Mouse (Mus musculus) brain, adult 10 weeks (tissue): ENCODE measurements around the gene Csf2ra. TPM values are rescaled to one million over a fixed set of nuclear protein-coding genes. Genes with fewer than 3 reads are reported as not detected.

ENCODE experiments used
- polyA plus RNA-seq: library from polyadenylated mRNA; stranded (reverse); fragments of 350-450 nt; fragmentation: Illumina TruSeq; extraction: RNeasy Lipid Tissue Mini Kit (QIAGEN cat#74804); gene quantifications from one replicate; pipeline ENCODE4 v1.2.3, GENCODE M21; 2015; ENCODE audit warnings: low read depth, low replicate concordance

Gene Csf2ra
- polyA plus RNA-seq = 35.1 TPM

DNA sequence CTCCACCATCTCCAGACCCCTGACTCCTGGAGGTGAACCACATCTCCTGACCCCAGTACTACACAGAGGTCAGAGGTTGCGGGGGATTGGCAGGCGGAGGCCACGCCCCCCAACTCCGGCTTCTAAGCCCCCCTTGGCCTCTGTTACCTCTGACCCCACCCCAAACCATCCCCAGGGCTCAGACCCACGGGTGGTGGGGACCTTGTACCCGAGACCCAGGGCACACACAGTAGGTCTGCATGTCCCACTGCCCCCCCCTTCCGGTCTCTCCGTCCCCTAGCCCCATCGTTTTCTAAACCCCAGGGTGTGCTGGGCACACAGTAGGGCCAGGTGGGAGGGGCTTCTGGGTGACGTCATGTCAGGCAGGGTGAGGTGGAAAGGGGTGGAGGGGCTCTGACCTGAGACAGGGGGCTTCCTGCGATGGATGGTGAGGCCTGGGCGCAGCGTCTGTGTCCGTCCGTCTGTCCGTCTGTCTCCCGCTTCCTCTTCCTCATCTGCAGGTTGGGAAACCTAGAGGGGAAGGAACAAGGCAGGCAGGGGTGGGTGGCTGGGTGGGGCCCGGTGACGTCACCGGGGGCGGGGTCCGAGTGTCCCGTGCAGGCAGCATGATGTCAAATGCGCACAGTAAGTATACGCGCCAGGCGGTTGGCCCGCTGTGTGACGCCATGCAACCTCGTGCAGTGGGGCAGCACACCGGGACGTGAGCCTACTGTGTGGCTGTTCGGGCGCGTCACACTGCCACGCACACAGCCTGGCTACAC is at the start of gene Csf2ra:
Csf2ra (minus strand) TSS at position 489 of the 761 bp plus-strand sequence.

DNA sequence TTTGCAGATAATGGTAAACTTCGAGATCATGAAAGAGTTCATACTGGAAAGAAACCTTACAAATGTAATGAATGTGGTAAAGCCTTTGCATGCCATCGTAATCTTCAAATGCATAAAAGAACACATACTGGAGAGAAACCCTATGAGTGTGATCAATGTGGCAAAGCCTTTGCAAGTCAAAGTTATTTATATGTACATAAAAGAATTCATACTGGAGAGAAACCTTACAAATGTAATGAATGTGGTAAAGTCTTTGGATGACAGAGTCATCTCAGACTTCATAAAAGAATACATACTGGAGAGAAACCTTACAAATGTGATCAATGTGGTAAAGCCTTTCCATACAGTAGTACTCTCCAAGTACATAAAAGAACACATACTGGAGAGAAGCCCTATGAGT is 44.6 kb downstream of the Csf2ra start, which contains the start of gene Gm6020:
Gm6020 (plus strand) TSS at position 301 of the 400 bp plus-strand sequence.

DNA sequence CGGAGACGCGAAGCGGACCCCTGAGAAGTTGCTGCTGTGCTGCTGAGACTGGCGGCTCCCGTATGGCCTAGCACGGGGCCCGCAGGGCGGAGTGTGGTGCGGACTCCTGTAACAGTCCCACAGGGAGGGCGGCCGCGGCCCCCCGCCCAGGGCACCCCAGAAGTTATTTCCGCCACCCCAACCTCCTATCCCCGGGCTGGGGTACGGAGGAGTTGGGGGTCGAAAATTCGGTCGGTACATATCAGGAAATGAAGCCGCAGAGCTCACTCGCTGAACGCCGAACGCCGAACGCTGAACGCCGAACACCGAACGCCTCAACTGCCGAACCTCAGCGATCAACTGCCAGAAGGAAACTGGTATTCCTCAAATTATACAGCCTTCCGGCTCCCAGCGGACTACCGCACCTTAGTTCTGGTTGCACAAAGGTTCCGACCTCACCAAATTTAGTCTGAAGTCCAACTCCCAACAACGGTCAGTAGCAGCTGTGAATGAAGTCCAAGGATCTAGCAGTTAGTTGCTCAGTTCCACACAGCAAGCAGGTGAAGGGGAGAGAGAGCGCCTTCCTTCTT is 52.4 kb downstream of the Csf2ra start, which contains the start of gene Gm7102:
Gm7102 (minus strand) TSS at position 554 of the 569 bp plus-strand sequence.

Other genes with a start within 250 kb of the Csf2ra start
- gene Zfp950, start 87.6 kb downstream of the Csf2ra start, polyA plus RNA-seq = 54.8 TPM
- gene Gm7102, start 52.1 kb downstream of the Csf2ra start, polyA plus RNA-seq = not detected
- gene Gm6020, start 44.5 kb downstream of the Csf2ra start, polyA plus RNA-seq = not detected
- not detected for gene Gm21060, start 68.6 kb upstream of the Csf2ra start, polyA plus RNA-seq